ENCODE assay signal across 8 mouse cellular contexts in genomic region chr9:51335294-51336010, GRCm38 (mm10). TPM values are rescaled to one million over a fixed set of nuclear protein-coding genes. Genes with fewer than 3 reads are reported as not detected.
DNase-seq lines count a peak whose midpoint lies in the region; ATAC-seq lines count a peak whose summit lies in the region.

No protein-coding gene starts in this region.

- intact Hi-C loops in left cerebral cortex, postnatal 10 days (cut with DNase I): loop anchor here (2.0 to 10.0 kb wide), 2 partner anchors 89 to 573 kb away; no protein-coding TSS in a partner anchor

- ATAC-seq in intestine, embryonic 15.5 days: peak; percentile 84
- ATAC-seq in midbrain, embryonic 13.5 days: peak; percentile 90
- ATAC-seq in activated CD4-positive, CD25-positive, alpha-beta regulatory T cell, adult 4 months: no peak

- no peak overlapping the region for H3K9ac ChIP-seq in intestine, embryonic 15.5 days
- no peak overlapping the region for H3K9ac ChIP-seq in midbrain, embryonic 13.5 days (replicated peaks)

- peak; percentile 88 for DNase-seq in adrenal gland, postnatal 10 days
- peak; percentile 68 for DNase-seq in embryo, embryonic 11.5 days (ENCODE audit: low read depth, low spot score)
- peak; percentile 28 for DNase-seq in gonadal fat pad, adult 2 months (ENCODE audit: low read depth)
- DNase-seq in left cerebral cortex, postnatal 10 days (ENCODE audit: extremely low spot score in 1 of 2, low spot score in 2 of 2): peak; percentile 83 to 84
- peak; percentile 23 to 72 for DNase-seq in spleen, postnatal 10 days (ENCODE audit: low spot score in 2 of 2)

- no peaks in the 10 kb centered on the region for H3K27me3 ChIP-seq in intestine, embryonic 15.5 days (replicated peaks)
- no peaks in the 10 kb centered on the region for H3K27me3 ChIP-seq in midbrain, embryonic 13.5 days

- no peaks in the 10 kb centered on the region for H3K9me3 ChIP-seq in intestine, embryonic 15.5 days
- no peaks in the 10 kb centered on the region for H3K9me3 ChIP-seq in midbrain, embryonic 13.5 days

- H3K4me1 ChIP-seq in intestine, embryonic 15.5 days (replicated peaks): 0 out of 2 replicates have a peak, but pooled peaks cover 2% of the 10 kb centered on the region
- H3K4me1 ChIP-seq in midbrain, embryonic 13.5 days (replicated peaks): peaks cover 4% of the 10 kb centered on the region; the same call in 1 of the 2 replicates

- H3K36me3 ChIP-seq in intestine, embryonic 15.5 days: no peaks in the 10 kb centered on the region
- H3K36me3 ChIP-seq in midbrain, embryonic 13.5 days: no peaks in the 10 kb centered on the region

- H3K27ac ChIP-seq in intestine, embryonic 15.5 days: no peak overlapping the region
- H3K27ac ChIP-seq in midbrain, embryonic 13.5 days: no peak overlapping the region

- H3K4me2 ChIP-seq in intestine, embryonic 15.5 days (replicated peaks): peak overlapping the region; percentile 38
- H3K4me2 ChIP-seq in midbrain, embryonic 13.5 days (replicated peaks): 0 out of 2 replicates have a peak overlapping the region, but pooled peaks have one; percentile 7

- no peak overlapping the region for H3K4me3 ChIP-seq in intestine, embryonic 15.5 days (replicated peaks)
- H3K4me3 ChIP-seq in midbrain, embryonic 13.5 days (replicated peaks): 0 out of 2 replicates have a peak overlapping the region, but pooled peaks have one; percentile 5

- 24% methylated on average over 8 of the region's 8 CpGs for WGBS in intestine, embryonic 15.5 days
- 30% methylated on average over 8 of the region's 8 CpGs for WGBS in midbrain, embryonic 13.5 days

RNA-seq across cellular contexts. Expression of gene 1810046K07Rik, which starts 6.7 kb away (rescaled TPM):
- total RNA-seq in adrenal gland, postnatal 10 days (2021): under 1 TPM in 1 of 2 experiments, not detected in 1; 0.51 TPM
- polyA plus RNA-seq in gonadal fat pad, adult 2 months (2012; rRNA removed): 0.18 TPM in 1 of 2 replicates, not detected in the other
- not detected in 2 replicates for polyA plus RNA-seq in intestine, embryonic 15.5 days (2015; fragmentation: Nextera tagmentation; extraction: Ambion mirVana)
- not detected for total RNA-seq in left cerebral cortex, postnatal 10 days (2021)
- not detected in 2 replicates for polyA plus RNA-seq in midbrain, embryonic 13.5 days (2015; fragmentation: Nextera tagmentation; extraction: Ambion mirVana)
- not detected for polyA plus RNA-seq in activated CD4-positive, CD25-positive, alpha-beta regulatory T cell, adult 4 months (2017; shearing (Covaris generic))

RNA-seq across cellular contexts. Expression of gene Colca2, which starts 57.1 kb away (rescaled TPM):
- 1 to 10 TPM; 2.4 to 2.9 TPM for total RNA-seq in adrenal gland, postnatal 10 days (2021)
- polyA plus RNA-seq in gonadal fat pad, adult 2 months (2012; rRNA removed): 15.6 and 16.0 TPM in 2 replicates
- polyA plus RNA-seq in intestine, embryonic 15.5 days (2015; fragmentation: Nextera tagmentation; extraction: Ambion mirVana): 2.1 and 2.6 TPM in 2 replicates
- total RNA-seq in left cerebral cortex, postnatal 10 days (2021): 1 to 10 TPM; 1.0 to 1.3 TPM
- polyA plus RNA-seq in midbrain, embryonic 13.5 days (2015; fragmentation: Nextera tagmentation; extraction: Ambion mirVana): 0.58 and 0.86 TPM in 2 replicates
- not detected for polyA plus RNA-seq in activated CD4-positive, CD25-positive, alpha-beta regulatory T cell, adult 4 months (2017; shearing (Covaris generic))

Comparison
In these comparisons a context has a peak if more than half of its experiments do, and no peak if none do; other contexts are left out.
1. DNase-seq: peak in every context shown above with its lines; median percentile 88 in adrenal gland, postnatal 10 days; 84 in left cerebral cortex, postnatal 10 days; 68 in embryo, embryonic 11.5 days; 48 in spleen, postnatal 10 days; 28 in gonadal fat pad, adult 2 months.